Mouse (Mus musculus) MEL (cell line): ENCODE results near the gene Wdpcp. TPM values are rescaled to one million over a fixed set of nuclear protein-coding genes. Genes with fewer than 3 reads are reported as not detected.

Source experiments
- DNase-seq: peaks from one replicate; pipeline ENCODE4 v3.0.0; 2011; ENCODE audit warnings: low read depth, low spot score
- H3K27ac ChIP-seq: 2 replicates; pipeline ENCODE4 v1.5.1; 2012; ENCODE audit warnings: low read depth, mild to moderate bottlenecking, control low read depth, low read length, moderate library complexity; ENCODE audit not compliant: control insufficient read depth
- H3K27me3 ChIP-seq, 2 experiments: fragments of 150-350 bp in 1 of 2; sonication (generic) in 1 of 2; 2 replicates each; pipeline ENCODE4 v1.6.1; 2012; ENCODE audit warnings: low read length in 2 of 2, mild to moderate bottlenecking in 2 of 2, improper control_type of control experiment in 1 of 2, moderate library complexity in 1 of 2; ENCODE audit not compliant: insufficient read depth in 2 of 2, control insufficient read depth in 1 of 2
- H3K36me3 ChIP-seq, 2 experiments: 2 replicates each; pipeline ENCODE4 v1.6.1; 2012 to 2014; ENCODE audit warnings: low read length in 2 of 2, improper control_type of control experiment in 1 of 2, inconsistent platforms in 1 of 2, mild to moderate bottlenecking in 1 of 2; ENCODE audit not compliant: insufficient read depth in 2 of 2, control insufficient read depth in 1 of 2
- H3K4me1 ChIP-seq, 2 experiments: fragments of 150-350 bp in 1 of 2; sonication (generic) in 1 of 2; 2 replicates each; pipeline ENCODE4 v1.6.1; 2012; ENCODE audit warnings: low read length in 2 of 2, improper control_type of control experiment in 1 of 2, mild to moderate bottlenecking in 1 of 2; ENCODE audit not compliant: insufficient read depth in 2 of 2, control insufficient read depth in 1 of 2
- H3K4me3 ChIP-seq, 2 experiments: fragments of 150-350 bp in 1 of 2; sonication (generic) in 1 of 2; 2 replicates each; pipeline ENCODE4 v1.5.1; 2012; ENCODE audit warnings: low read depth in 2 of 2, low read length in 2 of 2, mild to moderate bottlenecking in 2 of 2, moderate library complexity in 2 of 2, control low read depth in 1 of 2, improper control_type of control experiment in 1 of 2; ENCODE audit not compliant: control insufficient read depth in 1 of 2, insufficient read depth in 1 of 2
- H3K79me2 ChIP-seq: 2 replicates; pipeline ENCODE4 v1.6.1; 2012; ENCODE audit warnings: mild to moderate bottlenecking, low read length, moderate library complexity; ENCODE audit not compliant: control insufficient read depth, poor library complexity, insufficient read depth
- H3K9ac ChIP-seq: 2 replicates; pipeline ENCODE4 v1.6.1; 2012; ENCODE audit warnings: low read depth, mild to moderate bottlenecking, control low read depth, low read length, moderate library complexity; ENCODE audit not compliant: control insufficient read depth, poor library complexity, severe bottlenecking
- H3K9me3 ChIP-seq: fragments of 150-350 bp; sonication (generic); replicated peaks from 2 replicates; pipeline ENCODE4 v1.6.1; 2012; ENCODE audit warnings: mild to moderate bottlenecking, low read length, improper control_type of control experiment, moderate library complexity; ENCODE audit not compliant: insufficient read depth
- E2F4 ChIP-seq: IDR thresholded peaks from 2 replicates; pipeline ENCODE4 v1.6.1; 2011; ENCODE audit warnings: low read depth, low read length, improper control_type of control experiment, borderline replicate concordance
- GABPA ChIP-seq: IDR thresholded peaks from 2 replicates; pipeline ENCODE4 v1.6.1; 2012; ENCODE audit warnings: low read depth, mild to moderate bottlenecking, inconsistent platforms, low read length, improper control_type of control experiment, moderate library complexity
- HCFC1 ChIP-seq: IDR thresholded peaks from 2 replicates; pipeline ENCODE4 v1.6.1; 2012; ENCODE audit warnings: low read depth, mild to moderate bottlenecking, inconsistent platforms, low read length, improper control_type of control experiment, moderate library complexity
- JUND ChIP-seq: IDR thresholded peaks from 2 replicates; pipeline ENCODE4 v1.6.1; 2011; ENCODE audit warnings: low read depth, mild to moderate bottlenecking, improper control_type of control experiment, low read length
- MAX ChIP-seq: IDR thresholded peaks from 2 replicates; pipeline ENCODE4 v1.6.1; 2011; ENCODE audit warnings: low read length, improper control_type of control experiment
- MEF2A ChIP-seq: IDR thresholded peaks from 2 replicates; pipeline ENCODE4 v1.6.1; 2014; ENCODE audit warnings: low read depth, mild to moderate bottlenecking, inconsistent platforms, low read length, improper control_type of control experiment; ENCODE audit not compliant: poor library complexity, insufficient replicate concordance, severe bottlenecking; ENCODE audit errors: extremely low read depth
- MYB ChIP-seq: IDR thresholded peaks from 2 replicates; pipeline ENCODE4 v1.6.1; 2011; ENCODE audit warnings: mild to moderate bottlenecking, low read depth, low read length, improper control_type of control experiment
- MYC ChIP-seq: IDR thresholded peaks from 2 replicates; pipeline ENCODE4 v1.6.1; 2011; ENCODE audit warnings: low read depth, mild to moderate bottlenecking, low read length, improper control_type of control experiment, moderate library complexity
- NELFE ChIP-seq: IDR thresholded peaks from 2 replicates; pipeline ENCODE4 v1.6.1; 2011; ENCODE audit warnings: low read depth, low read length, improper control_type of control experiment
- POLR2AphosphoS5 ChIP-seq: IDR thresholded peaks from 2 replicates; pipeline ENCODE4 v1.6.1; 2012; ENCODE audit warnings: low read depth, borderline replicate concordance, mild to moderate bottlenecking, inconsistent platforms, low read length, moderate library complexity, mixed read lengths
- RCOR1 ChIP-seq: IDR thresholded peaks from 2 replicates; pipeline ENCODE4 v1.6.1; 2012; ENCODE audit warnings: low read depth, mild to moderate bottlenecking, inconsistent platforms, low read length, improper control_type of control experiment
- SMC3 ChIP-seq: IDR thresholded peaks from 2 replicates; pipeline ENCODE4 v1.6.1; 2011; ENCODE audit warnings: low read depth, low read length, improper control_type of control experiment
- TBP ChIP-seq: IDR thresholded peaks from 2 replicates; pipeline ENCODE4 v1.8.0; 2011; ENCODE audit warnings: low read depth, low read length, improper control_type of control experiment
- UBTF ChIP-seq: IDR thresholded peaks from 2 replicates; pipeline ENCODE4 v1.6.1; 2012; ENCODE audit warnings: low read depth, mild to moderate bottlenecking, inconsistent platforms, low read length, improper control_type of control experiment, moderate library complexity, borderline replicate concordance; ENCODE audit not compliant: insufficient read depth
- USF1 ChIP-seq: IDR thresholded peaks from 2 replicates; pipeline ENCODE4 v1.6.1; 2014; ENCODE audit warnings: low read depth, mild to moderate bottlenecking, inconsistent platforms, low read length, improper control_type of control experiment, moderate library complexity
- ZMIZ1 ChIP-seq: IDR thresholded peaks from 2 replicates; pipeline ENCODE4 v1.6.1; 2012; ENCODE audit warnings: low read depth, mild to moderate bottlenecking, inconsistent platforms, low read length, improper control_type of control experiment, moderate library complexity
- ZNF384 ChIP-seq: IDR thresholded peaks from 2 replicates; pipeline ENCODE4 v1.6.1; 2012; ENCODE audit warnings: low read depth, mild to moderate bottlenecking, inconsistent platforms, low read length, improper control_type of control experiment
- polyA plus RNA-seq, 2 experiments: library from polyadenylated mRNA; stranded (reverse) in 1 of 2; unstranded in 1 of 2; fragments of >175 nt in 1 of 2; fragments of >200 nt in 1 of 2; gene quantifications; 2 replicates each; pipeline versions ENCODE4 v1.2.1 to v1.2.4; 2012; ENCODE audit warnings: low replicate concordance in 2 of 2, low read depth in 1 of 2; ENCODE audit not compliant: insufficient read length in 2 of 2, insufficient read depth in 1 of 2, missing spikeins in 1 of 2
- total RNA-seq: library from RNA; depleted of rRNA; stranded (reverse); fragments of 300-350 nt; gene quantifications from 2 replicates; pipeline ENCODE4 v1.2.3, GENCODE M21; 2012

Wdpcp gene
- total and polyA plus RNA-seq, 3 experiments: 0.81 to 1.3 TPM; not detected in 1

GRCm38 (mm10) chr11:21875077-21875476 lies 303.0 kb downstream of the Wdpcp start:
- no peak for DNase-seq
- H3K27me3 ChIP-seq: no peaks in the 10 kb centered on the region
- no peaks in the 10 kb centered on the region for H3K79me2 ChIP-seq
- no peaks in the 10 kb centered on the region for H3K36me3 ChIP-seq
- H3K27ac ChIP-seq: no peak overlapping the region
- no peaks in the 10 kb centered on the region for H3K9me3 ChIP-seq
- TF ChIP-seq JUND (no peak), UBTF (no peak), USF1 (no peak), MYB (no peak), HCFC1 (no peak), MAX (no peak)
- TF ChIP-seq, all 39 proteins: peak for 0
- H3K9ac ChIP-seq: no peak overlapping the region
- no peak overlapping the region for H3K4me3 ChIP-seq
- H3K4me1 ChIP-seq: no peaks in the 10 kb centered on the region

- no peaks in the 10 kb centered on the region for H3K9me3 ChIP-seq
- TF ChIP-seq RCOR1 (no peak), E2F4 (no peak), SMC3 (no peak), MYC (no peak), ZNF384 (no peak), GABPA (no peak), MYB (no peak), MEF2A (no peak), JUND (no peak), TBP (no peak), NELFE (no peak), POLR2AphosphoS5 (no peak), ZMIZ1 (no peak)
- no peaks in the 10 kb centered on the region; a peak in 1 of 4 replicates for H3K27me3 ChIP-seq
- no peak overlapping the region for H3K27ac ChIP-seq
- H3K9ac ChIP-seq: no peak overlapping the region
- no peak overlapping the region for H3K4me3 ChIP-seq
- DNase-seq: no peak
- no peaks in the 10 kb centered on the region for H3K79me2 ChIP-seq
- H3K4me1 ChIP-seq: no peaks in the 10 kb centered on the region
- H3K36me3 ChIP-seq: no peaks in the 10 kb centered on the region
Measured at GRCm38 (mm10) chr11:21894696-21895095, 322.7 kb downstream of the Wdpcp start.
